Mouse (Mus musculus) left cerebral cortex, adult 18-20 months (tissue): ENCODE measurements around the gene Prkag1. TPM values are rescaled to one million over a fixed set of nuclear protein-coding genes. Genes with fewer than 3 reads are reported as not detected.

Source experiments
- DNase-seq, 2 experiments: peaks; one replicate each; pipeline ENCODE4 v3.0.0; 2021 to 2022; ENCODE audit warnings: low spot score in 2 of 2, mixed read lengths in 1 of 2
- long read RNA-seq, 2 experiments: library from polyadenylated mRNA; stranded (forward); transcript quantifications; one replicate each; pipeline ENCODE4 v2.0.0; 2021
- total RNA-seq, 2 experiments: library from RNA; stranded (reverse); gene quantifications; 2 replicates each; pipeline ENCODE4 v1.2.3; 2021

Gene Prkag1
- 10 to 100 TPM; 54.6 to 56.2 TPM for total RNA-seq
- long read RNA-seq, experiment 1, transcript Prkag1-201 (12 exons, 1,652 nt), result major isoform, 56 of 74 reads
- long read RNA-seq, experiment 1, partial matches to known transcripts, result 3 of 74 reads
- long read RNA-seq, experiment 1, other reads (novel, unspliced or antisense), result 15 of 74 reads
- long read RNA-seq, experiment 2, transcript Prkag1-201 (12 exons, 1,652 nt), result major isoform, 53 of 70 reads
- long read RNA-seq, experiment 2, partial matches to known transcripts, result 6 of 70 reads
- long read RNA-seq, experiment 2, other reads (novel, unspliced or antisense), result 11 of 70 reads

- DNase-seq, result peak; percentile 93 to 95
Observed at GRCm38 (mm10) chr15:98830736-98831683, at the start of gene Prkag1. Gene Prkag1, minus strand, starts transcription at chr15:98831521.

- DNase-seq, result peak in 1 of 2 experiments; percentile 74
Observed at GRCm38 (mm10) chr15:98877331-98877730, 46.0 kb upstream of the Prkag1 start.

GRCm38 (mm10) chr15:98871916-98872888 is 40.9 kb upstream of the Prkag1 start:
- peak; percentile 87 to 93 for DNase-seq

GRCm38 (mm10) chr15:98871070-98871915 is 40.0 kb upstream of the Prkag1 start, which contains the start of gene Kmt2d:
Gene Kmt2d, minus strand, starts transcription at chr15:98871204.
- DNase-seq, result no peak

- no peak for DNase-seq
Observed at GRCm38 (mm10) chr15:98870179-98871069, 39.1 kb upstream of the Prkag1 start.

GRCm38 (mm10) chr15:98869342-98870178 is 38.2 kb upstream of the Prkag1 start:
- no peak for DNase-seq

GRCm38 (mm10) chr15:98868346-98869063 is 37.2 kb upstream of the Prkag1 start:
- no peak for DNase-seq

GRCm38 (mm10) chr15:98867321-98867720 is 36.0 kb upstream of the Prkag1 start:
- peak; percentile 53 to 63 for DNase-seq

GRCm38 (mm10) chr15:98866501-98866900 is 35.2 kb upstream of the Prkag1 start:
- no peak for DNase-seq

- no peak for DNase-seq
Observed at GRCm38 (mm10) chr15:98865771-98866170, 34.5 kb upstream of the Prkag1 start.

GRCm38 (mm10) chr15:98864951-98865350 is 33.6 kb upstream of the Prkag1 start:
- DNase-seq, result no peak

- no peak for DNase-seq
Observed at GRCm38 (mm10) chr15:98863451-98863958, 32.2 kb upstream of the Prkag1 start.

- no peak for DNase-seq
Observed at GRCm38 (mm10) chr15:98861701-98862410, 30.5 kb upstream of the Prkag1 start.

GRCm38 (mm10) chr15:98860921-98861320 is 29.6 kb upstream of the Prkag1 start:
- no peak for DNase-seq

- DNase-seq, result no peak
Observed at GRCm38 (mm10) chr15:98859319-98860043, 28.2 kb upstream of the Prkag1 start.

- no peak for DNase-seq
Observed at GRCm38 (mm10) chr15:98854214-98854613, 22.9 kb upstream of the Prkag1 start.
